Mouse (Mus musculus): ENCODE measurements around the gene Col6a3.

Gene Col6a3

DNA sequence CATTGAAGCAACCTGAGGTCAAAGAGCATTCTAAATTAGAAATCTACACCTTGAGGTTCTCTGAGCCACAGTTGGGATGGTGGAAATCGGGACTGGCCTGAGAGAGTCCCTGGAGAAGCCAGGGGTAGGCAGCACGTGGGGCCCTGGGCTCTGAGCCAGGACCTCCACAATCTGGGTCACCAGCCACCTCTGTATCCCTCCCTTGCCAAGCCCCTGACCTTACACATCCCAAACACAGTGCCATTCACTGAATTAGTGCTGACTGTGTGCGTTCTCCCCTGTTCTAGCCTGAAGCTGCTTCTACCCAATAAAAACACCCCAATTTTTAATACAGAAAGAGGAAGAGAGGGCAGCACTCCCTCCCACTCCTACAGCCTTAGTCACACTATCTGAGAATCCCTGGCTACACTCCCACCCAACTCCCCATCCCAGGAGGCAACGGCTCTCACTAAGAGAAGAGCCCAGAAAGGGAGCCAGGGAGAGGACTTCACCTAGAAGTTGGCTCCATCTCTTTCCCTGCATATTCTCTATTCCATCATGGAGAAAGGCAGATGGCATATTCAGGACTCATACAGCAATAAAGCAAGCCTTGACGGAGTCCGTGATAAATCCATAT, 46.4 kb downstream of the Col6a3 start:
- peak; percentile 52 for DNase-seq (ENCODE audit: low read depth, low spot score)

DNA sequence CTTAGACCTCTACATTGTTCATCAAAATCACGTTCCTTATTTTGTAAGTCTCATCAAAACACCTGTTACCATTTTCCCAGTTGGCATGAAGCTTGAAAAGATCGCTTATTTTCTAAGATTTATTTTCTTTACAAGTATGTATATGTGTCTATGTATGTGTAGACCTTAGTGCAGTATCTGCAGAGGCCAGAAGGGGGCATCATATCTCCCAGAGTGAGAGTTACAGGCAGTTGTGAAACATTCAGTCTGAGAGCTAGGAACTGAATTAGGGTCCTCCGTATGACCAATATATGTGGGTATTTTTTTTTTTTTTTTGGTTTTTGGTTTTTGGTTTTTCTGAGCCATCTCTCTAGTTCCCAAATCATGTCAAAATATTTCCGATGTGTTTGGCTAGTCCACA, 50.4 kb downstream of the Col6a3 start:
- no peak for DNase-seq (ENCODE audit: low read depth, low spot score)

DNA sequence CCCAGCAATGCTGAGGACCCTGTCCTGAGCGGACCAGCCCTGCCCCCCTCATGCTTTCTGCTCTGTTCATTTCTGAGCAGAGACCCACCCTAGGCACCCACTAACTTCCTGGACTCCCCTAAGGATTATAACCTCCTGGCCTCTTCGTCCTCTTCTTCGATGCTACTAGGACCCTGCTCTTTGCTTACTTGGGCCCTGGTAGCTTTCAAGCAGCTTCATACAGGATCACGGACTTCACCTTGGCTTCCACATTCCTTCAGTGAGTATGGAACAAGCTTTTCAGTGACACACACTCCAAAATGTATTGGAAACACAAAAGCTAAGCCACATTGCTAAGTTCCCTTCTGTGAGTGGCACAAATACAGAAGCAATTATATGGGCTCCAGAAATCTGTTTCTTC, 52.8 kb downstream of the Col6a3 start:
- DNase-seq (ENCODE audit: low read depth, low spot score), result no peak

DNA sequence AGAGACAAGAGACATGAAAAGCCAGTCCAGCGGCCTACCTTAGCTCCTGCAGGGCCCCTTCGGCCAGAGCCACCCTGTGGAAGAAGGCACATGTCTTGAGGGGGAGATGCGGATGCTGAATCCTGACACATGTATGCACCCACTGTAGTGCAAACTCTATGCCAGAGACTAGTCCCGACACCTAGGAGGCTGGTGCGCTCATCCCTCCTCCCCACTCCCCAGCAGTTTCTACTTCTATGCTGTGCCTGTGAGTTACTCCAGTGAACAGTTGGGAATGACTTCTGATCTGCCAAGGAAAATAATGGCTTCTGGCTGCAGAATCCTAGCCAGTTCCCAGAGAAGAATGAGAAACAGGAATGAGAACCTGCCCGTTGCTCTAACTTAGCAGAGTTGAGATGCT, 54.3 kb downstream of the Col6a3 start:
- DNase-seq (ENCODE audit: low read depth, low spot score), result no peak

DNA sequence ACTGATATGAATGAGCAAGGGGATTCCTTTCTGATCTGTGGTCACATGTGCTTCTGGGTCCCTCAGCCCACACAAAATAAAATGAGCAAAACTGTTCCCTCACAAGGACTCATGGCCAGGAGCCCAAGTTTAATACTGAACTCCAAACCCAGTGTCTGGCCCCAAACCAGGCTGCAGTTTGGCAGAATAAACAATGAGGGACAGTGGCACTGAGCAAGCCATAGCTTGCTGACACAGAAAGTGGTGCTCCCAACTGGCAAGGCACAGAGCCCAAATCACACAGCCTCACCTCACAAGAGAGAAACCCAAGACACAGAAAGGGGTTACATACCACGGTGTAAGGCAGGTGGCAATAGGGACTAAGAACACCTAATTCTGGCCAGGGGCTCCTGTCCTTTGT, 63.3 kb downstream of the Col6a3 start:
- no peak for DNase-seq (ENCODE audit: low read depth, low spot score)

DNA sequence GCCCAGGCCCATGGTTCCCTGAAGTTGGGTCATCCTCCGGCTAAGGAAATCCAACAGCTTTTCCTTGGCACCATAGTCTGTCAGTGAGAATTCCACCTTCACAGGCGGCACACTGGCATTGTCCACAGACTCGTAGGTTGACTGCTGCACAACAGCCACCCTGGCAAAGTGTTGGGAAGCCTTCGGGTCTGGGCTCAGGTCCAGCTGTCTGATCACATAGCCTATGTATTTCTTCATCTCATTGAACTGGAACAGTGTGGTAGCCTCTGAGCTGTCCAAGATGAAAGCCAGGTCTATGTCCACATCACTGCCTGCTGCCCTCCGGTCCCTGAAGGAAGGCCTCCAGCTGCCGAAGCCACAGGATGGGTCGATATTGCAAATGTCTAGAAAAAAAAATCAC, 64.7 kb downstream of the Col6a3 start:
- no peak for DNase-seq (ENCODE audit: low read depth, low spot score)

DNA sequence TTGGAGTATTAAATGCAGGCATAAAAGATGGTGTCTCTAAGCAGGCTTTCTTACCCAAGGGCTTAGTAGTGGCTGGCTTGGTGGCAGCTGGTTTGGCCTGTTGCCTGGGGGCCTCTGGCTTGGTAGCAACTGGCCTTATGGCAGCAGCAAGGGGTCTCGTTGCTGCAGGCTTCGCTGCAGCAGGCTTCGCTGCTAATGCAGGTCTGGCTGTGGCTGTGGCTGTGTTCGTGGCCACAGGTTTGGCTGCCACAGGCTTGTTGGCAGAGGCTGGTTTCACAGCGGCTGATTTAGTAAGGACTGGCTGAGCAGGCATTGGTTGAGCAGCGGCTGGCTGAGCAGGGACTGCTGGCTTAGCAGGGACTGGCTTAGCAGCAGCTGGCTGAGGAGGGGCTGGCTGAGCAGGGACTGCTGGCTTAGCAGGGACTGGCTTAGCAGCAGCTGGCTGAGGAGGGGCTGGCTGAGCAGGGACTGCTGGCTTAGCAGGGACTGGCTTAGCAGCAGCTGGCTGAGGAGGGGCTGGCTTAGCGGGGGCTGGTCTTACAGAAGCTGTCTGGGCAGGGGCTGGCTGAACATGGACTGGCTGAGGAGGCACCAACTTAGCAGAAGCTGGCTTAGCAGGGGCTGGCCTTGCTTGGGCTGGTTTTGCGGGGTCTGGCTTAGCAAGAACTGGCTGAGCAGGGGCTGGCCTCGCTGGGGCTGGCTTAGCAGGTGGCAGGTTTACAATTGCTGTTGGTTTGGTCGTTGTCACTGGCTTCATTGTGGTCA, 68.1 kb downstream of the Col6a3 start:
- DNase-seq (ENCODE audit: low read depth, low spot score), result peak; percentile 89

DNA sequence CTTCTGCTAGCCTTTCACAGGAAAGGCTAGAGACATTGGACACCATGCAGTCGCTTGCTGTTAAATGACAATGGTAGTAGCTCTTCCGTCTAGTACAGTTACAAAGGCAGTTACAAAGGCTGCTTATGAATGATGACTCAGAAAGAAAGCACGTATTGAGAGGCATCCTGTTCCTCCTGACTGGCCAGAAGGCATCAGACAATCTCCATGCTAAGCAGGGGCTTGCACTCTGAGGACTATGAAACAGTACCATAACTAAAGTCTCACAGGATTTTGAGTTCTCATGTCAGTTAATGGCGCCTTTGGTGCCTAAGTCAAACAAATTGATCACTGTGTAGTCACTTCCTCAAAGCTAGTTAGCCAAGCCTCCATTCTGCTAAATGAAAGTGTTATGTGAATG, 72.6 kb downstream of the Col6a3 start:
- no peak for DNase-seq (ENCODE audit: low read depth, low spot score)

DNA sequence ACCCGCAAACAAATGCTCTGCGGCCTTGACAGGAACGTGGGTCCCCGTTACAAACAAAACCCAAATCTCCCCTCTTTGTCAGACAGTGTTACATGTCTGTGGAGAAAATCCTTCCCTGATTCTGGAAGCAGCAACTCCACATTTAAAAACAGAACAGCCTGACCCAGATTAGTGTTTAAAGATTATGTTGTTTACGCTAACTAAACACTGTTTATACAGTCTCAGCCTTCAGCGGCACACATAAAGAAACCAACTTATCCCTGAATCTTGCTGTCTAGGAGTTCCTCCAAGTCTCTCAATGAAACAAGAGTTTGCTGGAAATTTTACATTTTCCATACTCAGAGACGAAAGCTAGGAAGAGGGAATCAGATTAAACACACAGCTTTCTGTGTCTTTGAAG, 73.7 kb downstream of the Col6a3 start:
- no peak for DNase-seq (ENCODE audit: low read depth, low spot score)

DNA sequence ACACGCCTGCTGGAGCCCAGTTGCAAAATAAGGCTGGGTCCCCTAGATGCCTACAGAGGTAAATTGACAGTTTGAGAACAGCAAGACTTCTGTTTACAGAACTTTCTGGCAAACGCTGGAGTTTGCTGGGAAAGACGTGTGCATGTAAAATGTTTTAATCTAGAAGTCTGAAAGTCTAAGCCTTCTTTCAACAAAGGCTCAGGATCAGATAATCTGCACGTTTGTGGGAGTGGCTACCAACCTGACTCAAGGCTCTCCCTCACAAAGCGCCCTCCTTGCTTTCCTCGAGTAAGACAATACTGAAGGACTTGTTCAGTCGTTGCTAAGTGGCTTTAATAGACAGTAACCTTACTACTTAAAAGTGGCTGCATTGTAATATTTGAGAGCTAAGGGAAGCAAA, 74.5 kb downstream of the Col6a3 start:
- no peak for DNase-seq (ENCODE audit: low read depth, low spot score)

DNA sequence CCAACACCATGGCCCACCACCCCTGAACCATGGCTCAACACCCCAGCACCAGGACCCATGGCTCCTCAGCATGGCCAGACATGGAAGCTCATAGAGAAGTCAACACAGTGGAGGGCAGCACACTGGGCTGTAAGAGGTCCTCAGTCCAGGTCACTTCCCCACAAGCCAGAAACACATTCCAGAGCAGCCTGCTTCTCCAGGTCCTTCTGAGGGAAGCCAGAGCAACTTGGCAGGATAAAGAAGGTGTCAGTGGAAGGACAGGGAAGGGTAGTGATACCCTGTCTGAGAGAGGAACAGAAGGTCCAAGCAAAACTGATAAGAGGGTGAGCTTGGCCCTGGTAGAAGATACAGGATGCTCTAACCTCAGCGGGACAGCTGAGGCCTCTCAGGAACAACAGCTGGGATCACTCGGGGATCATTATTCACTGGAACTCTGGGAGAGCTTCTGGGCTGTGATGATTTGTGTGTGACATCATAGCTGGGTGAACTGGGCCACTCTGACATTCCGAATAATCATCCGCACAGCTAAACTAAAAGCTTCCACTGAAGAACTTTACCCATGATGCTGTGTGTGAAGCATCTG, 85.6 kb downstream of the Col6a3 start:
- no peak for DNase-seq (ENCODE audit: low read depth, low spot score)

DNA sequence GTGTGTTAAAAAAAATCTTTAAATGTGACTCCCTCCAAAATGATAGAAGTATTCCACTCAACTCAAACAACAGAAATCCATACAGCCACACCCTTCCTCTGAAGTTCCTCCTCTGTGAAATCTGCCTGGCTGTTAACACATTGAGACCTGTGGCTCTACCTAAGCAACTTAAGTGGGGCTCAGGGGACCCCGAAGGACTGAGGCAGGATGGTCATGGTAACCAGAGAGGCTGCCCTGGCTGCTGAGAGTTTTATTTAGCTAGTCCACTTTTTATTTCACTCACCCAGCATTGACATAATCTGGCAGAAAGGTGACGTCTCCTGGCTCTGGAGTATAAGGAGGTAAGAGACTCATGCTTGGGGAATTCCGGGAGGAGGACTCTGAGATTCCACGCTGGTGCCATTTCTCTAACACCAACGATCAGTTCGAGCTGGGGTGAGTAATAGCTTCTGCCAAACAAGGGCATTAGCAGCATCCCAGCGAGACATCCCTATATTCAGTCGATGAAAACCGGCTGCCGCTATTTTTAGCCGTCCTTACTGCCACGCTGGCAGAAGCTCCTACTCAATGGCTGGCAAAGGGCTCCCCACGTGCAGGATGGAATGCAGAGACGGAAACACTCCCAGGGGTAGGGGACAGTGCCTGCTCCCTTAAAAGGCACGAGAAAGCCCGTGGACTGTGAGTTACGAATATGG, 89.8 kb downstream of the Col6a3 start:
- no peak for DNase-seq (ENCODE audit: low read depth, low spot score)

DNA sequence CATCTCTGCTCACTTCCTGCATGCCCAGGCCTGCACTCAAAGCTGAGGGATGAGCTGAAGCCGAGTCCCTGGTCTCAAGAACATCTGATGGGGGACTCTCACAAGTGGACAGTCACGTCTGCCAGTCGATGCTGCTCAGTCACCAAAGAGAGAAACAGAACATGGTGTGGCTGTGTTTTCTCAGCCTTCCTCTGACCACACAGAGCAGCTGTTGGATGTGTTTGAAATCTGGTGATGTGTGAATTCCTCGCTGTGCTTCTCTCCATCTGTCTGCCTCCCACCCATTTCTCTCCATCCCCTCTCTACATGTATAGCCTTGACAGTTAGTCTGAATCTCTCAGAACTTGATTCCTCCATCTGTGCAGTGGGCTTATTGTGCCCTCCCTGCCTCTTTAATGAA, 92.5 kb downstream of the Col6a3 start:
- DNase-seq (ENCODE audit: low read depth, low spot score), result no peak

DNA sequence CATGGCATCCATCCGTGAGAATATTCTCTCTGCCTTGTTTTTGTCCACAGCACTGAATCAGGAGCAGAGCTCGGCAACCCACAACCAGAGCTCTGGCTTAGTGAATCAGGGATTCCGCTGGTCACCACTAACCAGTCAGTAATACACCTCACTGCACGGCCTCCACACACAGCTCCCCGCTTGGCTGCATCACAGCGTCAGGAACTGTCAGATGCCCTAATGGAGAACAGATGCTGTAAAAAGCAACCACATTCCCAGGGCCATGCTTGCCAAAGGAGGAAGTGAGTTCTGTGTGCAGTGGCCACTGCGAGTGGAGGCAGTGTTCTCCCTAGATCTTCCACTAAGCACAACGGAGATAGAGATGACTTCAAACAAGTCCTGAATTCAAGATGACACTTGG, 93.6 kb downstream of the Col6a3 start:
- peak; percentile 76 for DNase-seq (ENCODE audit: low read depth, low spot score)

DNA sequence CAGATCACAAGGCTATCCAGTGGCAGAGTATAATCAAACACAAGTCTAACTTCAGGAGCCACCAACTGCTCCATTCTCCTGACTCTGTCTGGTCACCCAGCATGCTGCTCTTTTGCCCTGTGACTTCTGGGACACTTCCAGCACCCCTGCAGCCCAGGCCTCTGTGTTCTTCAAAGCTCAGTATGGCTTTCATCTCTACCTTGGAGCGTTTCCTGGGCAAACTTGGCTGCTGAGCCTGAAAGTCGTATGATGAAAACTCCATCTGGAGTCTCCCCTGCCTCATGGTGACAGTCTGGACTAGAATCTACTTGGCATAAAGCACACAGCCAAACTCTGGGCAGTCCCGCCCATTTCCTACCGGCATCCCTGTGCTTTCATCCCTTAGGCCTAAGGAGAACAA, 95.2 kb downstream of the Col6a3 start:
- no peak for DNase-seq (ENCODE audit: low read depth, low spot score)

DNA sequence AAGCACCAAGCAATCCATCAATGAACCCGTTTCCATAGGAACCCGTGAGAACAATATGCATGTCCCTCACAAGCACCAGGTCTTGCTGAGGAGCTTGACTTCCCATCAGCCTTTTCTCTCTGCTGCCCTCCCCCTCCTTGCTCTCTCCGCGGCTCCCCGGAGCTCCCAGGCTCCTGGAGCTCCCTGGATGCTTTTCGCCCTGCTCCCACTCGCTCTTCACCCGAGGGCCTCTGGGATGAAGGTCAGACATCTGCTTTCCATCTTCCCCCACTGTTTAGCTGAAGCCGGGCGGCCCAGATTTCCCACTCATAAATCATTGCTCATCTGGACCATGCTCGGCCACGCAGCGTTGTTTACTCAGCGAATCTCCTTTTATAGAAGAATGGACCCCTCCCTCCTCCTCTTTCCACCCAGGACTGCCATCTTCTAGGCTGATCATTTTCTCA, 99.8 kb downstream of the Col6a3 start:
- peak; percentile 73 for DNase-seq (ENCODE audit: low read depth, low spot score)

DNA sequence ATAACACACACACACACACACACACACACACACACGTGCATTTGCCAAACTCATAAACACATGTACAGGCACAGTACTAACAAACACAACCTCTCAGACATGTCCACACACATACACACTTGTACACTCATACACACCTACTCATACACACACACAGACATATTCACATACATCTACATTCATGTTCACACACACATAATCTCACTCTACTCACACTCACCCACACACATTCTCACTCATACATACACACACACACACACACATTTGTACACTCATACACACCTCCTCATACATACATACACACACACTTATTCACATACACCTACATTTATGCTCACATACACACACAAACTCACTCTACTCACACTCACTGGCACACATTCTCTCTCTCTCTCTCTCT, 100.3 kb downstream of the Col6a3 start:
- no peak for DNase-seq (ENCODE audit: low read depth, low spot score)

DNA sequence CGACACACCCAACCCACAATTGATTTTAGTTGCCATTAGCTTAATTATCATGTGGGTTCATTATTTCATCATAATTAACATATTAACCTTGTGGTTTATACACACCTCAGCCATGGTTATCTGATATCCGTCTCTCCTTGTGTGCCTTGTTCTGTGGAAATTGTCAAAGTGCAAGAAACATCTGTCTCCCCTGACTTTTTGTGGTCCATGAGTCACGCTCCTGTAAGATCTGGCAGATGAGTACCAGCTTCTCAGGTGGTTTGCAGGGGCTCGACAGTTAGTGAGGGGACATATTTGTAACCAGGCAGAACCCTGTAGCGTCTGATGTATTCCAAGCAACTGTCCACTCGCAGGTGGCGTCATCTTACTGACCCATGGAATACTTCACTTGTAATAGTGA, 101.1 kb downstream of the Col6a3 start:
- no peak for DNase-seq (ENCODE audit: low read depth, low spot score)

DNA sequence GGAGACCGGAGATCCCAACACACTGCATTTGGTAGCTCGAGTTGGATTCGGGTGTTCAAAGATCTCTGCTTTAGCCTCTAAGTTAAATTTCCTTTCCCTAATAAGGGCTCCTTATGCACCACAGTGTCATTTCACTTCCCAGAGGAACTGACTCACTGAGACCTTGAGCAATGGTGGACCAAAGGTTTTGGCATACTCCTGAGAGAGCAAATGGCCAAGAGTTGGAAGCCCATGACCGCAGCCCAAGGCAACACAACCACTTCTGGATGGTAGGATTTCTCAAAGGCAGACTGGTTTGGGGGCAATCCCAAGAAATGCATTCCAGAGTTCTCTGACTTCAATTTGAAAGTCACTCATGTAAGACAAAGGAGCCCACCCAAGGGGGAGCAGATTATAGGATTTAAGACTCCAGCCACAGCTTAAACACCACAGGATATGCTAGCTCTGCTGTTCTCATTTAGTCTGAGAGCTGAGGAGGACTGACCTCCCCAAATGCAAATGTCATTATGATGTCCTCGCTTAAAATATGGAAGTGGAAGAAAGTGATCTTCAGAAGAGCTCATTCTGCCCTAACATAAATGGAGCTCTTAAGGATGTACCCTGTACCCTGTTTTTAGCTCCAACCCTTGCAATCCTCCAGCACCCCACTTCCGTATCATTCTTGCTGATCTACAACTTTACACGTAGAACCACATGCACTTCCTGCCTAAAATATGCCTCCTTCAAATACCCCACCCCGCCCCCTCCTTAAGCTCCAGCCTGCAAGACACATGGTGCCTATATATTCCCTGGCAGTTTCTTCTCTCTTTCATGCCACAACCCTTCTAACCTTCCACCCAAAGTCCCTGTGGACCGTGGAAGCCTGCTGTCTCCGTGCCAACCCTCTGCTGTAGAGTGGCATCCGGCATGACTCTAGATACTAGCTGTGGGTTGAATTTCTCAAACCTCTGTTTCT, 103.3 kb downstream of the Col6a3 start:
- DNase-seq (ENCODE audit: low read depth, low spot score), result no peak

DNA sequence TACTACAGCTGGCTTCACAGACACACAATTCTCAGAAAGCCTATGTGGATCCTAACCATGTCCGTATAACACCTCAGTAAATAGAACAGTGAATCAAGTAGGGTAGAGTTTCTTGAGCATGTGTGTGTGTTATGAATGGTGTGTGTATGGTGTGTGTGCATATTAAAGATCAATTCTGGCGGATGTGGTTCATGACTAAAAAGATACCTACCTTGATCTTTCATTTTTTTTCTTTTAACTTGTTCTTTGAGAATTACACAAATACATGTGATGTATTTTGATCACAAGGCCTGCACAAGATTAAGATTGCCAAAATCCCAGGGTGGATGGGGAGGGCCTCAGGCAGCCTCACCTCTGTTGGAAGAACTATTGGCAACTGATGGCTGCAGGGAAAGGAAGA, 104.9 kb downstream of the Col6a3 start:
- no peak for DNase-seq (ENCODE audit: low read depth, low spot score)

DNA sequence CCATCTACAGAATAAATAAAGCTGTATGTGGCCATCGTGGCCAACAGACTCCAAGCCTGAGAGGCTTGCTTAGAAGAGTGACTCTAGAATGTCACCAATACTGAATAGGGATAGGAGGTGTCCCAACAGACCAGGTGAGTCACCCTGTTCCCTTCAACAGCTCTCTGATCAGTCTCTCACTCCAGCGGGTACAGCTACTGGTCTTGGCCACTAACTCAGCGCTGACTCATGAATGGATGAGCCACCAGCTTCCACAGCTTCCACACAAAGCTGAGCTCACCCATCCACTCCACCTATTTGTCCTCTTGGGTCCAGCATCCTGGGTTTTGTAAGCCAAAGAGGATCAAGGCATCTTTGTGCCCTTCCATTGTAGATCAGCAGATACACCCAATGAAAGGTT, 114.3 kb downstream of the Col6a3 start:
- DNase-seq (ENCODE audit: low read depth, low spot score), result no peak
